Mouse (Mus musculus) cortical plate, adult 2 months (tissue): ENCODE data around the gene Plbd2.

Experiments used
- CTCF ChIP-seq: fragments of 200-500 bp; IDR thresholded peaks from 2 replicates; pipeline ENCODE4 v1.5.1; 2011; ENCODE audit warnings: mild to moderate bottlenecking, control low read depth, low read length; ENCODE audit not compliant: insufficient read depth; ENCODE audit errors: extremely low read depth
- POLR2A ChIP-seq: fragments of 200-500 bp; IDR thresholded peaks from 2 replicates; pipeline ENCODE4 v1.6.1; 2011; ENCODE audit warnings: mild to moderate bottlenecking, low read length, control low read depth; ENCODE audit not compliant: insufficient read depth; ENCODE audit errors: extremely low read depth

GRCm38 (mm10) chr5:120456253-120456652, 47.2 kb downstream of the Plbd2 start:
- TF ChIP-seq CTCF (no peak), POLR2A (no peak)
